Mouse (Mus musculus) thymus, adult 2 months (tissue): ENCODE measurements around the gene Prkg1.

Experiments used
- CTCF ChIP-seq: fragments of 200-500 bp; IDR thresholded peaks from 2 replicates; pipeline ENCODE4 v1.5.1; 2012; ENCODE audit warnings: mild to moderate bottlenecking, control low read depth, low read length, moderate library complexity, borderline replicate concordance; ENCODE audit not compliant: control insufficient read depth, poor library complexity, insufficient read depth; ENCODE audit errors: extremely low read depth
- POLR2A ChIP-seq: fragments of 200-500 bp; IDR thresholded peaks from 2 replicates; pipeline ENCODE4 v1.6.1; 2012; ENCODE audit warnings: mild to moderate bottlenecking, low read length, control low read depth, moderate library complexity; ENCODE audit not compliant: control insufficient read depth, poor library complexity, insufficient read depth; ENCODE audit errors: extremely low read depth

- TF ChIP-seq POLR2A, result no peak
- TF ChIP-seq CTCF, result no peak
These were observed 46.5 kb upstream of the Prkg1 start for GRCm38 (mm10) chr19:31811371-31811770.
